Mouse (Mus musculus) small intestine, adult 2 months (tissue): ENCODE results near the gene Ralgapa2. TPM values are rescaled to one million over a fixed set of nuclear protein-coding genes. Genes with fewer than 3 reads are reported as not detected.

Experiments
- H3K27ac ChIP-seq: fragments of 200-500 bp; 2 replicates; pipeline ENCODE4 v1.5.1; 2012; ENCODE audit warnings: low read depth, low read length, control low read depth, inconsistent platforms; ENCODE audit not compliant: insufficient read depth
- H3K27me3 ChIP-seq: fragments of 200-500 bp; 2 replicates; pipeline ENCODE4 v1.6.1; 2012; ENCODE audit warnings: mild to moderate bottlenecking, moderate library complexity, low read length, inconsistent platforms; ENCODE audit not compliant: control insufficient read depth, insufficient read depth
- H3K36me3 ChIP-seq: fragments of 200-500 bp; 2 replicates; pipeline ENCODE4 v1.6.1; 2012; ENCODE audit warnings: mild to moderate bottlenecking, low read length, control low read depth, inconsistent platforms; ENCODE audit not compliant: control insufficient read depth, insufficient read depth
- H3K4me1 ChIP-seq: fragments of 200-500 bp; 2 replicates; pipeline ENCODE4 v1.6.1; 2012; ENCODE audit warnings: low read length, inconsistent platforms, mixed read lengths; ENCODE audit not compliant: control insufficient read depth, insufficient read depth, insufficient read length
- H3K4me3 ChIP-seq: fragments of 200-500 bp; 2 replicates; pipeline ENCODE4 v1.5.1; 2012; ENCODE audit warnings: low read depth, mild to moderate bottlenecking, control low read depth, inconsistent platforms, low read length, moderate library complexity
- CTCF ChIP-seq: fragments of 200-500 bp; IDR thresholded peaks from 2 replicates; pipeline ENCODE4 v1.5.1; 2012; ENCODE audit warnings: low read depth, mild to moderate bottlenecking, control low read depth, inconsistent platforms, low read length, moderate library complexity, mixed read lengths; ENCODE audit not compliant: insufficient replicate concordance, insufficient read length; ENCODE audit errors: extremely low read depth
- POLR2A ChIP-seq: fragments of 200-500 bp; IDR thresholded peaks from 2 replicates; pipeline ENCODE4 v1.6.1; 2012; ENCODE audit warnings: low read depth, mild to moderate bottlenecking, control low read depth, inconsistent platforms, low read length, moderate library complexity
- WGBS: fragments of 180-500 bp; shearing (Covaris S2); methylation state at CpG from one replicate; pipeline ENCODE4 v1.1.7; 2018; 5-methylcytosine and 5-hydroxymethylcytosine counted together
- polyA plus RNA-seq: library from polyadenylated mRNA; depleted of rRNA; stranded (reverse); fragments of >200 nt; gene quantifications from 2 replicates; pipeline ENCODE4 v1.2.3, GENCODE M21; 2012

Ralgapa2 gene
- polyA plus RNA-seq, 1 experiment: 14.8 TPM

DNA sequence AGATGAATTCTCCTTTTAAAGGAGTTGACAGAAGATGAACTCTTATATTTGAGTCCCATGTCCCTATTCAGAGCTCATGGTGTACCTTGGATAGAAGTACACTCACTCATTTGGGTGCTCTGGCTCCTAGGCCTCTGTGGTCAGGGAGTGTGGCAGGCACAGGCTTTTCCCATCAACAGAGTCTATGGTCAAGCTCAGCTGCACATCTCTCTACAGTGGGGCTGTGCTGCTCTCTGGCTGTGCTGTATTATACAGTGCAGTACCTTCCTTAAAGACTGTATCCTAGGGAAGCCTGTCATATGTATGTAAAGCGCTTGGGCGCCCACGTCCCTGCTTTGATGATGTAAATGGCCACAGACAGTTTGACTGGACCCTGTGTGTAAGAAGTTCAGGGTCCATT, 254.5 kb downstream of the Ralgapa2 start:
- WGBS: 96% methylated on average over 3 of the region's 3 CpGs
- H3K4me1 ChIP-seq: no peaks in the 10 kb centered on the region
- no peak overlapping the region for H3K4me3 ChIP-seq
- H3K27me3 ChIP-seq: no peaks in the 10 kb centered on the region
- H3K36me3 ChIP-seq: peaks cover 1% of the 10 kb centered on the region; the same call in 1 of the 2 replicates
- TF ChIP-seq CTCF (no peak), POLR2A (no peak)
- H3K27ac ChIP-seq: no peak overlapping the region

DNA sequence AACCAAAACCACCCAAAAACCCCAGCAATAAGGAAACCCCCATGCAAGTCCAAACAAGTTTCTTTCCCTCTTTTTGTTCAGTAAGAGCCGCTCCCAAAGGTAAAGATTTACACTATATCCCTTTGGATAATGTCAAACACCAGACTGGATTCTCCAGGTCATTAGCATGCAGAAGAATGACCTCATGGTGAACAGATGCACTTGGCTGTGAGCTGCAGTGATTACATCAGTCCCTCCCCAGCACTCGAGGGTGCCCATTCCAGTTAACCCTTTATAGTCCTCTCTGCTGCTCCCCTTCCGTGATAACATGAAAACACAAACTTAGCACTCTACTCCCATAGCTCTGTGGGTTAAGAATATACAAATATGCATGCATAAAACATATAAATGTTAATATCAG, 255.1 kb downstream of the Ralgapa2 start:
- Histone ChIP-seq H3K4me3 (no peak overlapping the region), H3K27me3 (no peaks in the 10 kb centered on the region), H3K36me3 (peaks cover 3% of the 10 kb centered on the region; the same call in 1 of the 2 replicates), H3K27ac (no peak overlapping the region), H3K4me1 (no peaks in the 10 kb centered on the region)
- WGBS: 56% methylated on average over 3 of the region's 3 CpGs
- TF ChIP-seq CTCF (no peak), POLR2A (no peak)

DNA sequence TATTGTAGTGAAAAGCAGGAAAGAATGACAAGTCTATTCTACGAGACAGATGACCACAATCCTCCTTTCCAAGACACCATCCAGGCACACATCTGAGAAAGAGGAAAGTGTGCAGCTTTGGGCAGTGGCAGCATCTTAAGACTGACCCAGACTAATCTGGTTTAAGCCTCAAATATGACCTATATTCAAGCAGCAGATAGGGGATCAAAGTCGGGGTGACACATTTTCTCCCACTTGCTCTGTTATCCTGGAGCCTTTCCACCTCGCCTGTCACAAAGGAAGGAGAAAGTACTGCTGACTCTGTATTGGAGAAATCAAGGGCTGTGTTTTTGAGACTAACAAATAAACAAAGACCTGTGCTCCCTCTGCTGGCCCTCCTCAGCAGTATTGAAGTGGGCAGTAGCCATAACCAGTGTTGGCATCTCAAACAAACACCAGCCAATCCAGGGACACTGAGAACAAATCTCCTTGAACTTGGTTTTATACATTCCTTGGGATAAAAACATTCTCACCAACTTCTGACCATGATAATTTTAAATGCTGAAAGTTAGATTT, 255.7 kb downstream of the Ralgapa2 start:
- TF ChIP-seq CTCF (no peak), POLR2A (no peak)

DNA sequence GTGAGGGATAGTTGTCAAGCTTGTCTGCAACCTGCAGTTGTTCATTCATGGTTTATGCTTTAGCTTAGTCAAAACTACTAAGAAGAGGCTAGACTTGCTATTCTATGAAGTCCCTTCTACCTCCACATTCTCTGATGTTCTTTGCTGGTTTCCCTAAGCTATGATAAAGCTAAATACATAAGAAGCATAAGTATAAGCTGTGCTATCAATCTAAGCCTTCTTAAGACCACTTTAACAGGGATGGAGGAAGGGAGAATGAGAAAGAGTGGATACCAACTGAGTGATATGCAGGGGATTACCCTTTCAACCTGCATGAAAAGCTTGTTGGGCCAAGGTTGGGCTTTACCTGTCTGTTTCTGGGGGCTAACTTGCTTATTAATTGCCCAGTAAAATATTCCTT, 256.5 kb downstream of the Ralgapa2 start:
- no peak overlapping the region for H3K4me3 ChIP-seq
- no peak overlapping the region for H3K27ac ChIP-seq
- peaks cover 2% of the 10 kb centered on the region; the same call in 1 of the 2 replicates for H3K36me3 ChIP-seq
- TF ChIP-seq CTCF: no peak
- no peak for TF ChIP-seq POLR2A
- H3K27me3 ChIP-seq: no peaks in the 10 kb centered on the region
- no peaks in the 10 kb centered on the region for H3K4me1 ChIP-seq

More for the DNA sequence above, 255.7 kb downstream of the Ralgapa2 start:
- Histone ChIP-seq H3K4me1 (no peaks in the 10 kb centered on the region), H3K4me3 (no peak overlapping the region), H3K27me3 (no peaks in the 10 kb centered on the region), H3K27ac (no peak overlapping the region), H3K36me3 (peaks cover 3% of the 10 kb centered on the region; the same call in 1 of the 2 replicates)
- 72% methylated on average over 3 of the region's 3 CpGs for WGBS

GRCm38 (mm10) chr2:146254387-146254786, 257.8 kb downstream of the Ralgapa2 start:
- peaks cover 2% of the 10 kb centered on the region for H3K36me3 ChIP-seq
- TF ChIP-seq POLR2A: no peak
- no peak for TF ChIP-seq CTCF
- H3K27ac ChIP-seq: no peak overlapping the region
- no peaks in the 10 kb centered on the region for H3K4me1 ChIP-seq
- no peaks in the 10 kb centered on the region for H3K27me3 ChIP-seq
- no peak overlapping the region for H3K4me3 ChIP-seq
- WGBS: 95% methylated on average over 1 of the region's 1 CpGs

DNA sequence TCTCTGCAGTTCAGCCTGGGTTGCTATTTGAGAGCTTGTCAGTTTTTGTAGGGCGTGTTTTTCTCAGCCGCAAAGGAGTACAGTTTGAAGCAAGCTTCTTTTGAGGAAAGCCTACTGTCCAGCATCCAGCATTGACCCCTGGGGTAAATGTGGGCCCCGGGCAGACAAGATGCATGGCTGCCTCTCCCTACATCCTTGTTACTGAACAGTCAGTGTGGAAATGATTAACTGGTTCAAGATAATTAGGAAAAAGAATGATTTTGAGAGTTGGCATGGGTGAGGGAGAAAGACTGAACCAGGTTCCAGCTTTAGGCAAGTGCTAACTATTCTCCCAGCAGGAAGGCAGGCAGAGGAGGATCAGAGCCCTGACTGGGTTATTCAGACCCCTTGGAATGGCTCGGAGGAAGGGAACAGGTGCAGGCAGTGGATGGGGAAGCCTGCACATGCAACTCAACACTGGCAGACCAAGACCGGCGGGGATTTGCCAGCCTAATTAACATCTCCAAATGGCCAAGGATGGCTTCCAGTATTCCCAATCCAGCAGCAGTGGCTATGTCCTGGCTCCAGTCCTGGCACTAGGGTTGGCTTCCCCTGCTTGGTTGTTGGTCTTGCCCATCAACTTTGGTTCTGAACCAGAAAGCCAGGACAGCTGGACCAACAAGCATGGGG, 261.8 kb downstream of the Ralgapa2 start:
- WGBS: 86% methylated on average over 6 of the region's 6 CpGs
- TF ChIP-seq POLR2A (no peak), CTCF (no peak)
- Histone ChIP-seq H3K27ac (no peak overlapping the region), H3K27me3 (no peaks in the 10 kb centered on the region), H3K4me3 (no peak overlapping the region), H3K36me3 (peaks cover 10% of the 10 kb centered on the region; the same call in 1 of the 2 replicates), H3K4me1 (peaks cover 7% of the 10 kb centered on the region)

DNA sequence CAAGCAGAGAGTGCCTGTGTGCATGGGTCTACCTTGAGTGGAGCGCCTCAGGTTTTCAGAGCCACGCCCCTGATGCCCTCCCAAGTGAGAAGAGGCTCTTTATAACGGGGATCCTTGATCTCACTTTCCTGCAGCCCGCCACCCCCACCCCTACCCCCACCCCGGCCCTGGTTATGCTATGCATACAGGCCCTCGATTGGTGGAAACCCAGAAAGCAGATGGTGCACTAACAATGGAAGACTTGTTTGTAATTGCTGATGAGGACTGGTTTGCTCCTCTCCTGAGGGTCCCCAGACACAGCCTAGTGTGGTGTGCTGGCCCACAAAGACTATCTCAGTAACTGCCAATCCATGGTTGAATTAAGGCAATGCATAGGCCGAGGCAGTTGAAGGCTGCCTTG, 263.1 kb downstream of the Ralgapa2 start:
- peaks cover 7% of the 10 kb centered on the region for H3K4me1 ChIP-seq
- peaks cover 17% of the 10 kb centered on the region; the same call in 1 of the 2 replicates for H3K36me3 ChIP-seq
- H3K27ac ChIP-seq: no peak overlapping the region
- no peak overlapping the region for H3K4me3 ChIP-seq
- no peaks in the 10 kb centered on the region for H3K27me3 ChIP-seq
- TF ChIP-seq CTCF: no peak
- no peak for TF ChIP-seq POLR2A
- 95% methylated on average over 7 of the region's 7 CpGs for whole genome bisulfite sequencing
